Mouse (Mus musculus) ES-Bruce4 (cell line): ENCODE measurements around the gene 1700003H04Rik. TPM values are rescaled to one million over a fixed set of nuclear protein-coding genes. Genes with fewer than 3 reads are reported as not detected.

Experiments used
- H3K27ac ChIP-seq: 2 replicates; pipeline ENCODE4 v1.5.1; 2012; ENCODE audit warnings: low read length, inconsistent platforms; ENCODE audit not compliant: insufficient read depth
- H3K27me3 ChIP-seq: 2 replicates; pipeline ENCODE4 v1.6.1; 2012; ENCODE audit warnings: mild to moderate bottlenecking, low read length, inconsistent platforms; ENCODE audit not compliant: control insufficient read depth, poor library complexity, insufficient read depth, severe bottlenecking
- H3K36me3 ChIP-seq: 2 replicates; pipeline ENCODE4 v1.6.1; 2012; ENCODE audit warnings: inconsistent platforms, mild to moderate bottlenecking, low read length, moderate library complexity; ENCODE audit not compliant: control insufficient read depth, poor library complexity, insufficient read depth, severe bottlenecking
- H3K4me1 ChIP-seq: one replicate; pipeline ENCODE4 v1.8.1; 2011; ENCODE audit warnings: low read length; ENCODE audit not compliant: control insufficient read depth, insufficient read depth
- H3K4me3 ChIP-seq: 2 replicates; pipeline ENCODE4 v1.5.1; 2011; ENCODE audit warnings: low read depth, mild to moderate bottlenecking, low read length
- H3K9ac ChIP-seq: 2 replicates; pipeline ENCODE4 v1.6.1; 2012; ENCODE audit warnings: low read depth, mild to moderate bottlenecking, inconsistent platforms; ENCODE audit not compliant: poor library complexity, severe bottlenecking
- H3K9me3 ChIP-seq: replicated peaks from 2 replicates; pipeline ENCODE4 v1.6.1; 2012; ENCODE audit warnings: mild to moderate bottlenecking, low read length, inconsistent platforms; ENCODE audit not compliant: control insufficient read depth, poor library complexity, insufficient read depth, severe bottlenecking
- CTCF ChIP-seq: IDR thresholded peaks from one replicate; pipeline ENCODE4 v1.8.1; 2011; ENCODE audit warnings: low read depth, low read length
- EP300 ChIP-seq: IDR thresholded peaks from 2 replicates; pipeline ENCODE4 v1.6.1; 2011; ENCODE audit warnings: low read depth, low read length; ENCODE audit not compliant: insufficient read depth
- POLR2A ChIP-seq: IDR thresholded peaks from one replicate; pipeline ENCODE4 v1.8.1; 2011; ENCODE audit warnings: low read length; ENCODE audit not compliant: insufficient read depth
- polyA plus RNA-seq: library from polyadenylated mRNA; stranded (reverse); fragments of >200 nt; gene quantifications from 2 replicates; pipeline ENCODE4 v1.2.4, GENCODE M21; 2011; ENCODE audit warnings: low read depth; ENCODE audit not compliant: missing spikeins, insufficient read depth, insufficient read length

1700003H04Rik gene
- not detected in 2 replicates for polyA plus RNA-seq

DNA sequence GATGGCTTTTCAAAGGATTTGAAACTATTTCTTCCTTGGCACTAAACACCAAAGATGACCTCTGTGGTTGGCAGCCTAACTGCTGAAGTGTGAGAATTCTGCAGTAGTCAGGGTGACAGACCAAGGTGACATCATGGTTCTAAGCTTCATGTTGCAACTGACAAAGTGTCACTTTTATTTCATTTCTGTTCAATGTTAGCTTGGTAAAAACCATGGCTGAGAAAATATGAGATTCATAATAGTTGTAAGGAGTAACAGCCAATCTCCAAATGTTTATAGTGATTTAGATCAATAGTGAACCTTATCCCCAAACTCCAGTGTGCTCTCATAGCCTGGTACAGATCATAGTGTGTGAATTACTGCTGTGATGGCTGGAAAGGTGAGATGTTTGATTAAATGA is at the start of gene 1700003H04Rik:
Gene 1700003H04Rik (minus strand): TSS at position 101 of the 400 bp plus-strand sequence.
- TF ChIP-seq EP300 (no peak), POLR2A (no peak), CTCF (no peak)
- H3K4me1 ChIP-seq = no peaks in the 10 kb centered on the region
- H3K36me3 ChIP-seq = no peaks in the 10 kb centered on the region

GRCm38 (mm10) chr3:124623031-124623430 is 42.1 kb upstream of the 1700003H04Rik start:
- Histone ChIP-seq H3K9me3 (no peaks in the 10 kb centered on the region), H3K36me3 (no peaks in the 10 kb centered on the region), H3K27ac (no peak overlapping the region), H3K27me3 (no peaks in the 10 kb centered on the region), H3K4me1 (no peaks in the 10 kb centered on the region), H3K9ac (no peak overlapping the region), H3K4me3 (no peak overlapping the region)
- TF ChIP-seq EP300 (no peak), CTCF (no peak), POLR2A (no peak)

More for the DNA sequence above, at the start of gene 1700003H04Rik:
- Histone ChIP-seq H3K27me3 (no peaks in the 10 kb centered on the region), H3K4me3 (no peak within 1 kb of the TSS), H3K9me3 (no peaks in the 10 kb centered on the region), H3K9ac (no peak within 1 kb of the TSS), H3K27ac (no peak within 1 kb of the TSS)

DNA sequence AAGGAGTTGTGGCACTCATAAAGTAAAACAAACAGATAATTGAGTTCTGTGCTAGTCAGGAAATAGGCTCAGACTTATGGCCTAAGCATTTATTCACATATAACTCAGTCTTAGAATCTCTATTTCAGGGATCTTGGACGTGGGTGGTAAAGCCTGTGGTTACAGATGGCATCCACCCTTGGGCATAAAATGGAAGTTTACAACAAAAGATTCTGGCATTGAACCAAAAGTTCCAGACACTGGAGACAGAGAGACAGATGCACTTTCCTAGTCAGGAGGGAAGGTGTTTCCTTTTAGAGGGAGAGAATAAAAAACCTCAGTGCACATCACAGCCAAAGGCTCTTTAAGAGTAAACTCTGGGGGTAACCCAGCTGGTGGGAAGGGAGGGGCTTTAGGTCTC is 32.4 kb upstream of the 1700003H04Rik start:
- TF ChIP-seq CTCF (no peak), POLR2A (no peak), EP300 (no peak)
- H3K36me3 ChIP-seq = no peaks in the 10 kb centered on the region
- no peak overlapping the region for H3K4me3 ChIP-seq
- no peak overlapping the region for H3K9ac ChIP-seq
- no peak overlapping the region for H3K27ac ChIP-seq
- H3K4me1 ChIP-seq = no peaks in the 10 kb centered on the region
- no peaks in the 10 kb centered on the region for H3K27me3 ChIP-seq
- peaks cover 10% of the 10 kb centered on the region for H3K9me3 ChIP-seq

DNA sequence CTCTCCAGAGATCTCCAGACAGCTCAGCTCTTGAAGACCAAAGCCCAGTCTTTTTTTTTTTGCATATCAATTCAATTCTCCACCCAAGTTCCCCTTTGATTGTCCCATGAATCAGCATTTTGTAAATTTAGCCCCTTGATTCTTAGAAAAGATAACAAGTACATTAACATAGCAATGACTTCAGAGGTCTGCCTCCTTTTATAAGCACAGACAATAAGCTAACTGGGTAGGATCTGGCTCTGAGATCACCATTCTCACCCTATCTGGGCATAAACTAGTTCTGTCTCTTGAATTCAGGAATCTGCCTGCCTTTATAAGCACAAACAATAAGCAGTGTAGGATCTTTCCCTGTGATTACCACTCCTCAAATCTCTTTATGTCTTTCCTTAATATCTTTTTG is 29.1 kb upstream of the 1700003H04Rik start:
- H3K36me3 ChIP-seq = no peaks in the 10 kb centered on the region
- H3K4me1 ChIP-seq = peaks cover 2% of the 10 kb centered on the region
- no peak overlapping the region for H3K4me3 ChIP-seq
- H3K9me3 ChIP-seq = peaks cover 10% of the 10 kb centered on the region
- H3K27me3 ChIP-seq = no peaks in the 10 kb centered on the region
- H3K9ac ChIP-seq = no peak overlapping the region
- peak overlapping the region; percentile 51; the same call in 1 of the 2 replicates for H3K27ac ChIP-seq
- TF ChIP-seq CTCF = no peak
- no peak for TF ChIP-seq EP300
- no peak for TF ChIP-seq POLR2A

DNA sequence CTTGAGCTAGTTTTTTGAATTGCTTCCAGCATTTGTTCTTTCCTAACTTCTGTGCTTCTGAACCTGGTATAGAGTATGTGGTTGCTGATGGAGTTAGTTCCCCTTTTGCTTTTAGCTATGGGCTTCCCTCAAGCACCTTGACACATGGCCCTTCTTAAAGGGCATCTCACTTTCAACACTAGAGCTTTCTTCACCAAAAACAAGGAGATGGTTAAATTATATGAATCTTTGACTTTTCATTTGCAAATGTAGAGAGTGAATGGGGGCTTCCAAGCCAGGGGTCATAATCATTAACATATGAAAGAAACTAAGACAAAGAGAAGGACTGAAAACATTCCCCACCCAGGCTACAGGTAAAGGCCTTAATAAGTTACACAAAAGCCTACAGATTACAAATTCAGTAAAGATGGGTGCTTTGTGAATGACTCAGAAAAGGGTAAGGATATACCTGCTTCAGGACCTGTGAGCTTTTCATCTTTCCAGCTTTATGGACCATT is 25.2 kb upstream of the 1700003H04Rik start:
- Histone ChIP-seq H3K4me1 (peaks cover 2% of the 10 kb centered on the region), H3K9ac (no peak overlapping the region), H3K9me3 (peaks cover 10% of the 10 kb centered on the region), H3K4me3 (no peak overlapping the region), H3K27me3 (no peaks in the 10 kb centered on the region), H3K27ac (no peak overlapping the region), H3K36me3 (no peaks in the 10 kb centered on the region)
- TF ChIP-seq EP300 = no peak

- no peak overlapping the region for H3K4me3 ChIP-seq
- no peaks in the 10 kb centered on the region for H3K27me3 ChIP-seq
- no peak for TF ChIP-seq POLR2A
- no peak for TF ChIP-seq CTCF
- TF ChIP-seq EP300 = no peak
- H3K9me3 ChIP-seq = peaks cover 9% of the 10 kb centered on the region
- H3K9ac ChIP-seq = no peak overlapping the region
- no peak overlapping the region for H3K27ac ChIP-seq
- peaks cover 2% of the 10 kb centered on the region for H3K4me1 ChIP-seq
- no peaks in the 10 kb centered on the region for H3K36me3 ChIP-seq
These were observed 24.6 kb upstream of the 1700003H04Rik start for GRCm38 (mm10) chr3:124605518-124605917.
